7 mouse cellular contexts compared by ENCODE assay signal in the genomic region with DNA sequence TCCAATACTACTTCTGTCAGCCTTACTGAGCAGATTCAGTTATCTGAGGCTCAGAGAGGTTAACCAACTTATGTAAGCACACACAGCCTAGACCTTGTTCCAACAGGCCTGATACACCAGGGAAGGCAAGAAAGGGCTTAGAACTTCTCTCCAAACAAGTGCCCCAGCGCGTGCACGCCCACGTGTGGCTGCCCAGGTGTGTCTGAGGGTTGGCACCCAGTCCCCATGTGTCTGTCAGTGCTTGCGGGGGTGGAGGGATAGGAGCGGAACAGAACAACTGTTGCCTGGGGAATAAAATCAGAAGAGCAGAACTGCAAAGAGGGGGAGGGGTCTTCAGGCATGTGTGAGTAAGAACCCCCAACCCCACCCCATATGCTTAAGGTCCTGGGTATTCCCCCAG. TPM values are rescaled to one million over a fixed set of nuclear protein-coding genes. Genes with fewer than 3 reads are reported as not detected.
A peak's percentile ranks its signal among the peaks of the same experiment; 100 is the strongest.
DNase-seq lines count a peak whose midpoint lies in the region; ATAC-seq and TF ChIP-seq lines count a peak whose summit lies in the region.

No protein-coding gene starts in this region.

- peak overlapping the region; percentile 50 for H3K4me2 ChIP-seq in lung, embryonic 14.5 days
- H3K4me2 ChIP-seq in liver, embryonic 12.5 days: peak overlapping the region; percentile 38

- peaks cover 45% of the 10 kb centered on the region for H3K4me1 ChIP-seq in lung, embryonic 14.5 days (ENCODE audit: insufficient read depth)
- peaks cover 54% of the 10 kb centered on the region for H3K4me1 ChIP-seq in liver, embryonic 12.5 days

- ATAC-seq in lung, embryonic 14.5 days (ENCODE audit: insufficient read depth): no peak
- ATAC-seq in liver, embryonic 12.5 days: no peak

- WGBS in lung, embryonic 14.5 days: 45% methylated on average over 6 of the region's 6 CpGs
- 40% methylated on average over 6 of the region's 6 CpGs for WGBS in liver, embryonic 12.5 days (ENCODE audit: insufficient replicate concordance)

- TF ChIP-seq CTCF in lung, embryonic 14.5 days (IDR thresholded peaks at IDR 0.05; ENCODE audit: low read depth): no peak

- H3K9me3 ChIP-seq in lung, embryonic 14.5 days (ENCODE audit: low read depth, low read length): no peaks in the 10 kb centered on the region
- no peaks in the 10 kb centered on the region for H3K9me3 ChIP-seq in liver, embryonic 12.5 days (replicated peaks)

- no peak overlapping the region for H3K4me3 ChIP-seq in lung, embryonic 14.5 days (ENCODE audit: low read depth, low read length)
- no peak overlapping the region for H3K4me3 ChIP-seq in liver, embryonic 12.5 days

- peak overlapping the region; percentile 42; the same call in 1 of the 2 replicates for H3K9ac ChIP-seq in lung, embryonic 14.5 days
- no peak overlapping the region for H3K9ac ChIP-seq in liver, embryonic 12.5 days

- DNase-seq in lung, embryonic 14.5 days: no peak
- no peak for DNase-seq in lung, postnatal 14 days
- DNase-seq in fat pad, adult 2 months (ENCODE audit: extremely low read depth, low read depth, low spot score): peak; percentile 81
- DNase-seq in thymus, adult 18-20 months: peak; percentile 80 to 92
- DNase-seq in cerebellum, postnatal 36 days: no peak
- DNase-seq in right cerebral cortex, postnatal 25 days: no peak

- H3K36me3 ChIP-seq in lung, embryonic 14.5 days (ENCODE audit: insufficient read depth): no peaks in the 10 kb centered on the region
- no peaks in the 10 kb centered on the region for H3K36me3 ChIP-seq in liver, embryonic 12.5 days

- H3K27ac ChIP-seq in lung, embryonic 14.5 days (ENCODE audit: low read depth): no peak overlapping the region
- H3K27ac ChIP-seq in liver, embryonic 12.5 days: no peak overlapping the region

- H3K27me3 ChIP-seq in lung, embryonic 14.5 days (ENCODE audit: insufficient read depth, low read length): no peaks in the 10 kb centered on the region
- peaks cover 54% of the 10 kb centered on the region for H3K27me3 ChIP-seq in liver, embryonic 12.5 days (replicated peaks)

RNA-seq across cellular contexts. Expression of a gene that starts 31.7 kb away (rescaled TPM):
- polyA plus RNA-seq in lung, embryonic 14.5 days (2014; fragmentation: Nextera tagmentation; extraction: Ambion mirVana): 26.7 and 28.1 TPM in 2 replicates
- 18.0 and 18.7 TPM in 2 replicates for polyA plus RNA-seq in liver, embryonic 12.5 days (2016; fragmentation: Nextera tagmentation; extraction: Ambion mirVana)

RNA-seq across cellular contexts. Expression of a gene that starts 40.5 kb away (rescaled TPM):
- 3.0 and 3.5 TPM in 2 replicates for polyA plus RNA-seq in lung, embryonic 14.5 days (2014; fragmentation: Nextera tagmentation; extraction: Ambion mirVana)
- polyA plus RNA-seq in liver, embryonic 12.5 days (2016; fragmentation: Nextera tagmentation; extraction: Ambion mirVana): 5.4 and 6.9 TPM in 2 replicates

Comparison
In these comparisons a context has a peak if more than half of its experiments do, and no peak if none do; other contexts are left out.
1. DNase-seq: peak in fat pad, adult 2 months (single experiment) and thymus, adult 18-20 months (2 of 2); none in lung, embryonic 14.5 days (single experiment), lung, postnatal 14 days (single experiment), cerebellum, postnatal 36 days (0 of 2) and right cerebral cortex, postnatal 25 days (single experiment).